Mouse (Mus musculus) limb, embryonic 12.5 days (tissue): ENCODE measurements around the gene Lclat1. TPM values are rescaled to one million over a fixed set of nuclear protein-coding genes. Genes with fewer than 3 reads are reported as not detected.

Experiments
- ATAC-seq: fragments of 200-750 bp; cut with Nextera tagmentation; 2 replicates; pipeline ENCODE4 v1.8.0; 2017; ENCODE audit warnings: low read depth, moderate TSS enrichment; ENCODE audit not compliant: insufficient number of reproducible peaks, insufficient read depth, low FRiP score, low TSS enrichment
- H3K27ac ChIP-seq: fragments of 300-500 bp; sonication (generic); 2 replicates; pipeline ENCODE4 v1.5.1; 2016; ENCODE audit warnings: mild to moderate bottlenecking, moderate library complexity
- H3K27me3 ChIP-seq: fragments of 300-500 bp; sonication (generic); 2 replicates; pipeline ENCODE4 v1.6.1; 2016; ENCODE audit warnings: mild to moderate bottlenecking, moderate library complexity
- H3K36me3 ChIP-seq: fragments of 300-500 bp; sonication (generic); 2 replicates; pipeline ENCODE4 v1.6.1; 2016; ENCODE audit warnings: mild to moderate bottlenecking, moderate library complexity
- H3K4me1 ChIP-seq: fragments of 300-500 bp; sonication (generic); replicated peaks from 2 replicates; pipeline ENCODE4 v1.6.1; 2016
- H3K4me2 ChIP-seq: fragments of 300-500 bp; sonication (generic); 2 replicates; pipeline ENCODE4 v1.6.1; 2016; ENCODE audit warnings: mild to moderate bottlenecking, moderate library complexity
- H3K4me3 ChIP-seq: fragments of 300-500 bp; sonication (generic); replicated peaks from 2 replicates; pipeline ENCODE4 v1.5.1; 2016; ENCODE audit warnings: mild to moderate bottlenecking
- H3K9ac ChIP-seq: fragments of 300-500 bp; sonication (generic); replicated peaks from 2 replicates; pipeline ENCODE4 v1.6.1; 2016; ENCODE audit warnings: mild to moderate bottlenecking, moderate library complexity
- H3K9me3 ChIP-seq: fragments of 300-500 bp; sonication (generic); 2 replicates; pipeline ENCODE4 v1.6.1; 2016; ENCODE audit warnings: mild to moderate bottlenecking, moderate library complexity
- WGBS: fragments of 180-500 bp; shearing (Covaris S2); methylation state at CpG from one replicate; pipeline ENCODE4 v1.1.7; 2016; 5-methylcytosine and 5-hydroxymethylcytosine counted together
- polyA plus RNA-seq: library from polyadenylated mRNA; unstranded; fragments of >200 nt; fragmentation: Nextera tagmentation; extraction: Ambion mirVana; gene quantifications from 2 replicates; pipeline ENCODE4 v1.2.1, GENCODE M21; 2016

Gene Lclat1
- polyA plus RNA-seq, 1 experiment from 2014 or later, result 7.5 TPM

GRCm38 (mm10) chr17:73203642-73204332 is 96.0 kb downstream of the Lclat1 start:
- Histone ChIP-seq H3K9me3 (peaks cover 6% of the 10 kb centered on the region; the same call in 1 of the 2 replicates), H3K27ac (no peak overlapping the region), H3K4me1 (peaks cover 5% of the 10 kb centered on the region; the same call in 1 of the 2 replicates), H3K4me2 (no peak overlapping the region), H3K9ac (no peak overlapping the region), H3K4me3 (no peak overlapping the region), H3K27me3 (no peaks in the 10 kb centered on the region), H3K36me3 (no peaks in the 10 kb centered on the region; the same call in 1 of the 2 replicates)
- whole genome bisulfite sequencing, result 83% methylated on average over 15 of the region's 15 CpGs
- ATAC-seq, result no peak

DNA sequence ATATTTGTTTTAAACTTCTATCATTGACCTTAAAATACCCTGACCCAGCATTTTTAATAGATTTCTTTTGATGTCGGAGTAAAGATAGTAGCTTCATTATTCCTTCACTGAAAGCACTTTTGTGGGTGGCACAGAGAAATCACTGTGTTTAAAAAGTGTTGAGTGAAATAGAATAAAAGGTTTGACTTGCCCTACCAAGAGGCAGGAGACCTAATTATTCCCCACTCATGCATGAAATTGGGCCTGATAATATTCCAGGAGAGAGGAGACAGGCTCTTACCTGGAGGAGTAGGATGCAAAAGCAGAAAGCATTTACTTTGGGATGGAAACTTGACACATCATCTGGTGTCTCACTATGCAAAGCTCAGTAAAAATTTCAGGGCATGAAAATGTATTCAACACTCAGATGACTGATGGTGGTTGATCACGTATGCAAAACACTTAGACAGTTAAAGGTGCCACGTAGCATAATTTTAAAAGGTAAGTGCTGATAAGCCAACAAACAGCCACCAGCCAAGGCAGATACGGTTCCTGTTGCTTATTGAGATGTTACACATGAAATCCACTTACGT is 103.3 kb downstream of the Lclat1 start:
- Histone ChIP-seq H3K27ac (no peak overlapping the region), H3K27me3 (no peaks in the 10 kb centered on the region), H3K4me3 (no peak overlapping the region), H3K36me3 (no peaks in the 10 kb centered on the region), H3K9ac (no peak overlapping the region), H3K4me1 (0 out of 2 replicates have a peak, but pooled peaks cover 6% of the 10 kb centered on the region), H3K4me2 (no peak overlapping the region), H3K9me3 (no peaks in the 10 kb centered on the region)
- ATAC-seq, result no peak
- 91% methylated on average over 5 of the region's 5 CpGs for WGBS

- H3K4me3 ChIP-seq, result no peak overlapping the region
- WGBS, result 88% methylated on average over 3 of the region's 3 CpGs
- no peaks in the 10 kb centered on the region for H3K36me3 ChIP-seq
- H3K4me2 ChIP-seq, result no peak overlapping the region
- H3K9ac ChIP-seq, result no peak overlapping the region
- H3K27me3 ChIP-seq, result no peaks in the 10 kb centered on the region
- H3K9me3 ChIP-seq, result no peaks in the 10 kb centered on the region
- 0 out of 2 replicates have a peak, but pooled peaks cover 6% of the 10 kb centered on the region for H3K4me1 ChIP-seq
- H3K27ac ChIP-seq, result no peak overlapping the region
- ATAC-seq, result no peak
Measured at GRCm38 (mm10) chr17:73212754-73213153, 105.0 kb downstream of the Lclat1 start.

DNA sequence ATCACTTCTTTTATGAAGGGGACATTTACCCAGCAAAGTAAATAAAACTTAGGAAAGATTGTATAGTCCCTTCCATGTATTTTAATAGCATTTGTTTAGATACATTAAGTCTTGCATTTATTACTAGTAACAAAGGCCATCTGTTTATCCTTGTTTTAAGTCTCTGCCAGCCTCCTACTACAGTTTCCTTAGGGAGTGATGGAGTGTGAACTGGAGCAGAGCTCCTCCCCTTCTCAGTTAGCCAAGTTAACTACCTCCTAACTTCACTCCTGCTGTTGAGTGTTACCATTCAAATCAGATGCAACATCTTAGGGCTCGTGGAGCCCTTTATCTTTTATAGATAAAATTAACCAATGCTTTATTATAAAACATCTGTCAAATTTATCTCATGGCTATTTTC is 105.4 kb downstream of the Lclat1 start:
- Histone ChIP-seq H3K4me1 (0 out of 2 replicates have a peak, but pooled peaks cover 6% of the 10 kb centered on the region), H3K4me2 (no peak overlapping the region), H3K27ac (no peak overlapping the region), H3K9me3 (no peaks in the 10 kb centered on the region), H3K4me3 (no peak overlapping the region), H3K27me3 (no peaks in the 10 kb centered on the region), H3K36me3 (no peaks in the 10 kb centered on the region), H3K9ac (no peak overlapping the region)
- WGBS, result 45% methylated on average over 1 of the region's 1 CpGs
- ATAC-seq, result no peak

- ATAC-seq, result no peak
- Histone ChIP-seq H3K9ac (no peak overlapping the region), H3K27ac (no peak overlapping the region), H3K4me3 (no peak overlapping the region), H3K9me3 (no peaks in the 10 kb centered on the region), H3K4me1 (0 out of 2 replicates have a peak, but pooled peaks cover 6% of the 10 kb centered on the region), H3K36me3 (no peaks in the 10 kb centered on the region), H3K27me3 (no peaks in the 10 kb centered on the region), H3K4me2 (no peak overlapping the region)
- 62% methylated on average over 2 of the region's 2 CpGs for WGBS
Measured at GRCm38 (mm10) chr17:73213677-73214076, 105.9 kb downstream of the Lclat1 start.

- no peaks in the 10 kb centered on the region for H3K9me3 ChIP-seq
- no peak overlapping the region for H3K27ac ChIP-seq
- no peaks in the 10 kb centered on the region for H3K27me3 ChIP-seq
- H3K4me1 ChIP-seq, result peaks cover 16% of the 10 kb centered on the region
- no peak; the same call in 1 of the 2 replicates for ATAC-seq
- WGBS, result 73% methylated on average over 3 of the region's 3 CpGs
- no peaks in the 10 kb centered on the region for H3K36me3 ChIP-seq
- no peak overlapping the region for H3K4me2 ChIP-seq
- H3K9ac ChIP-seq, result no peak overlapping the region
- no peak overlapping the region for H3K4me3 ChIP-seq
Measured at GRCm38 (mm10) chr17:73217274-73217673, 109.5 kb downstream of the Lclat1 start.

DNA sequence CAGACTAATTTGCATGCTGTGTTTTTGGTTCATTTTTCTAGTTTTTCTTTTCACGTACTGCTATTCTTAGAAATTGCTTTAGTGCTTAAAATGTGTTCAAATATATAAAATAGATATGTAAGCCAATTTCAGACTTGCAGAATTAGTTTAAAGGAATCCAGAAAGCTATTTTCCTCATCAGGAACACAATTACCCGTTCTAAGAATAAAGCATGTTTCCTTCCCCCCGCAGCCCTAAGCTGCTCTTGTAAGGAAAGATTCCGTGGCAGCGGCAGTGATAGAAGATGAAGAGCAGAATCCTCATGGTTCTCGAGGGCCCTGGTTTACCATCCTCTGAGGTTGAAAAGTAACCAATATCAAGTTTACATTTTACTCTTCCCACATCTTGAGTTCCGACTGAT is 113.0 kb downstream of the Lclat1 start:
- H3K4me2 ChIP-seq, result no peak overlapping the region
- no peaks in the 10 kb centered on the region for H3K36me3 ChIP-seq
- H3K4me3 ChIP-seq, result no peak overlapping the region
- ATAC-seq, result no peak
- no peak overlapping the region for H3K27ac ChIP-seq
- peaks cover 21% of the 10 kb centered on the region for H3K4me1 ChIP-seq
- no peaks in the 10 kb centered on the region for H3K9me3 ChIP-seq
- WGBS, result 76% methylated on average over 7 of the region's 7 CpGs
- no peaks in the 10 kb centered on the region for H3K27me3 ChIP-seq
- H3K9ac ChIP-seq, result no peak overlapping the region

DNA sequence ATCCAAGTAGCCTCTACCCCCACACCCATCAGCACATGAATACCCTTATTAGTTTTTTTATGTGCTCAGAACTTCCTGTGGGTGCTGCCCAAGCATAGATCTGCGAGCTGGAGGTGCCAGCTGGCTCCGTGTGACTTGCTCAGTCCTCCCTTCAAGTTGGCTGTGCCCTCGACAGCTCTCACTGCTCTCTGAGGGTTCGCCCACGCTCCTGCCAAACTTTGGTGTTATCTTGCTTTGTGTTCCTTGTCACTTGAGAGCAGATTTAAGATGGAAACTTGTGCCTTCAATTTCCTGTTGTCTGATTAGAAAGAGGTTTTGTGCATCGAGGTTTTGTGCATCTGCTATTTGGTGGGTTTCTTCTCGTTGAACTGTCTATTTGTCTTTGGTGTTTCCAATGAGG is 114.3 kb downstream of the Lclat1 start:
- H3K27me3 ChIP-seq, result no peaks in the 10 kb centered on the region
- H3K4me2 ChIP-seq, result no peak overlapping the region
- no peak overlapping the region for H3K27ac ChIP-seq
- H3K36me3 ChIP-seq, result no peaks in the 10 kb centered on the region
- H3K9ac ChIP-seq, result no peak overlapping the region
- H3K4me3 ChIP-seq, result no peak overlapping the region
- ATAC-seq, result no peak
- H3K4me1 ChIP-seq, result peaks cover 29% of the 10 kb centered on the region
- 53% methylated on average over 7 of the region's 7 CpGs for WGBS
- no peaks in the 10 kb centered on the region for H3K9me3 ChIP-seq

DNA sequence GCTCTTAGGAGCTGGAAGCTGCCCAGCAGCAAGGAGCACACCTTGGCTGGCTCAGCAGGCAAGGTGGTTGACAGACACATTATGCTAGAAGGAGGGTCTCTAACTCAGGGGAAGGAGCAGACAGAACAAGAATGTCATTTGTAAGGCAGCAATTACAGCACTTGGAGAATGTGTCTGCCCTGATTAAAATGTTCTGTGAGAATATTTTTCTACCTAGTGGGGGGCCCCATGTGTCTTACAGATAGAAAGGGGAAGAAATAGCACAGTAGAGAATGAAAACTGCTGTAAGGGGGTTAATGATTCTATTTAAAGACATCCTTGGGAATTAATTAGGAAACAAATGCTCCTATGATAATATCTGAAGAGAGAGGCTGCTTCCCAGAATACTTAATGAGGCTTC is 117.7 kb downstream of the Lclat1 start:
- 0 out of 2 replicates have a peak, but pooled peaks cover 3% of the 10 kb centered on the region for H3K36me3 ChIP-seq
- H3K9me3 ChIP-seq, result no peaks in the 10 kb centered on the region
- no peaks in the 10 kb centered on the region for H3K27me3 ChIP-seq
- no peak overlapping the region for H3K9ac ChIP-seq
- no peak for ATAC-seq
- H3K27ac ChIP-seq, result peak overlapping the region; percentile 41; the same call in 1 of the 2 replicates
- H3K4me2 ChIP-seq, result no peak overlapping the region
- H3K4me1 ChIP-seq, result peaks cover 24% of the 10 kb centered on the region
- H3K4me3 ChIP-seq, result no peak overlapping the region

- H3K27me3 ChIP-seq, result no peaks in the 10 kb centered on the region
- peaks cover 23% of the 10 kb centered on the region for H3K4me1 ChIP-seq
- no peak overlapping the region for H3K4me3 ChIP-seq
- H3K4me2 ChIP-seq, result no peak overlapping the region
- 0 out of 2 replicates have a peak overlapping the region, but pooled peaks have one; percentile 37 for H3K27ac ChIP-seq
- ATAC-seq, result no peak
- H3K9ac ChIP-seq, result no peak overlapping the region
- no peaks in the 10 kb centered on the region for H3K9me3 ChIP-seq
- H3K36me3 ChIP-seq, result 0 out of 2 replicates have a peak, but pooled peaks cover 3% of the 10 kb centered on the region
- WGBS, result 47% methylated on average over 5 of the region's 5 CpGs
Measured at GRCm38 (mm10) chr17:73225996-73226395, 118.2 kb downstream of the Lclat1 start.

DNA sequence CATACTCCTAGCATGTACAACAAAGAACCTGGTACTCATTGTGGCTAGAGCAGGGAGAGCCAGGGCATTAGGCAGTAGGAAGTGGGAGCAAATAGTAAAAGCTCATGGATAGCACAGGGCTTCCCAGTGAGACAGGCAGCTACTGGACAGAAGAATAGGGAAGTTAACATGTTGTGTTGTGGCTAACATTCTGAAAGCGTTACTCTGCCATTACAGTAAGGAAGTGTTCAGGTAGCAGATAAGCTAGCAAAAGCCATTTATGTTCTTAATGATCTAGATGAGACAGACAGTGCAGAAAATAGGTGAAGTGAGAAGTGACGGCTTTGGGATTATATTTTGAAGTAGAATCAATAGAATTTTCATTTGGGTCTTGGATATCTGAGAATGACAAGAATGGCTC is 118.8 kb downstream of the Lclat1 start:
- Histone ChIP-seq H3K4me2 (no peak overlapping the region), H3K4me1 (peaks cover 23% of the 10 kb centered on the region), H3K9me3 (no peaks in the 10 kb centered on the region), H3K27me3 (no peaks in the 10 kb centered on the region), H3K9ac (no peak overlapping the region), H3K27ac (no peak overlapping the region), H3K4me3 (no peak overlapping the region), H3K36me3 (0 out of 2 replicates have a peak, but pooled peaks cover 3% of the 10 kb centered on the region)
- 90% methylated on average over 2 of the region's 2 CpGs for whole genome bisulfite sequencing
- no peak for ATAC-seq
